Mouse (Mus musculus) stomach, postnatal 0 days (tissue): ENCODE data around the gene Eea1.

Source experiments
- CTCF ChIP-seq: IDR thresholded peaks from 2 replicates; pipeline ENCODE4 v1.5.1; 2016; ENCODE audit warnings: antibody characterized with exemption, low read depth, mild to moderate bottlenecking, moderate library complexity
- EP300 ChIP-seq: optimal IDR thresholded peaks from 2 replicates; pipeline ENCODE3; 2016; ENCODE audit warnings: antibody characterized with exemption

DNA sequence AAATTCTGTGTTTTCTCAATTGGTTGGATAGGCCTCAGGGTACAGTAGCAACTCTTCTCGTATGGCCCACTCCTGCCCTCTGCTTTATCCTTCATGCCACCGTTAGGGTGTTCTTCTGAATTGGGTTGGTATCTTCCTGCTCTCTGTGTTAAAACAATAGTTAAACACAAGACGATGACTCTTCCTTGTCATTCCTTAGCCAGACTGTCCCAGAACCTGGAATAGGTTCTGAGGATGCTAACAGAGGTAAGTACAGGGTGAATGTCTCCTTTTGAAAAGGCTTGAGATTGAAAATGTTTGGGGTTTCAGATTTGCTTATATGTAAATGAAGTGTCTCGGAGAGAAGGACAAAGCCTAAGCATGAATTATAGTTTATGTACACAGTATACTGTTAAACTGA, 30.9 kb downstream of the Eea1 start:
- TF ChIP-seq CTCF (no peak), EP300 (no peak)
